Mouse (Mus musculus) hindbrain, postnatal 0 days (tissue): ENCODE measurements at regions not wholly inside any gene's neighbourhood (a gene's known extent, or its start where the extent isn't known, plus 50 kb on each side); places are given as distances from the start of the nearest gene placed in this dataset.

Experiments
- ATAC-seq: fragments of 200-750 bp; cut with Nextera tagmentation; 2 replicates; pipeline ENCODE4 v1.8.0; 2017; ENCODE audit warnings: mild to moderate bottlenecking, moderate TSS enrichment, moderate library complexity
- DNase-seq: peaks from one replicate; pipeline ENCODE4 v3.0.0-alpha.2; 2015; ENCODE audit warnings: low spot score
- H3K27ac ChIP-seq: fragments of 300-500 bp; sonication (generic); 2 replicates; pipeline ENCODE4 v1.5.1; 2014; ENCODE audit warnings: mild to moderate bottlenecking
- H3K27me3 ChIP-seq: fragments of 300-500 bp; sonication (generic); 2 replicates; pipeline ENCODE4 v1.6.1; 2014; ENCODE audit warnings: low read length, mixed read lengths; ENCODE audit not compliant: insufficient read depth
- H3K36me3 ChIP-seq: fragments of 300-500 bp; sonication (generic); 2 replicates; pipeline ENCODE4 v1.6.1; 2014; ENCODE audit warnings: low read length, mixed read lengths; ENCODE audit not compliant: insufficient read depth
- H3K4me1 ChIP-seq: fragments of 300-500 bp; sonication (generic); 2 replicates; pipeline ENCODE4 v1.6.1; 2014; ENCODE audit warnings: antibody characterized with exemption, low read length, mixed read lengths; ENCODE audit not compliant: insufficient read depth
- H3K4me2 ChIP-seq: fragments of 300-500 bp; sonication (generic); 2 replicates; pipeline ENCODE4 v1.6.1; 2014; ENCODE audit warnings: low read depth, mild to moderate bottlenecking, low read length, moderate library complexity, mixed read lengths
- H3K4me3 ChIP-seq: fragments of 300-500 bp; sonication (generic); 2 replicates; pipeline ENCODE4 v1.5.1; 2014; ENCODE audit warnings: low read length
- H3K9ac ChIP-seq: fragments of 300-500 bp; sonication (generic); replicated peaks from 2 replicates; pipeline ENCODE4 v1.6.1; 2014; ENCODE audit warnings: mild to moderate bottlenecking, low read length, moderate library complexity, mixed read lengths
- H3K9me3 ChIP-seq: fragments of 300-500 bp; sonication (generic); 2 replicates; pipeline ENCODE4 v1.6.1; 2016; ENCODE audit warnings: low read length, mixed read lengths
- CTCF ChIP-seq: IDR thresholded peaks from 2 replicates; pipeline ENCODE4 v1.5.1; 2016; ENCODE audit warnings: antibody characterized with exemption, control low read depth, low read depth
- WGBS: fragments of 180-500 bp; shearing (Covaris S2); extraction: QIAGEN DNeasy Blood & Tissue Kit; methylation state at CpG from one replicate; pipeline ENCODE4 v1.1.7; 2014; 5-methylcytosine and 5-hydroxymethylcytosine counted together

GRCm38 (mm10) chr7:76001012-76001411, 152.9 kb downstream of the Klhl25 start:
- Histone ChIP-seq H3K27ac (no peak overlapping the region), H3K9me3 (no peaks in the 10 kb centered on the region), H3K27me3 (no peaks in the 10 kb centered on the region), H3K9ac (no peak overlapping the region), H3K4me1 (no peaks in the 10 kb centered on the region), H3K36me3 (no peaks in the 10 kb centered on the region), H3K4me2 (no peak overlapping the region), H3K4me3 (no peak overlapping the region)
- 89% methylated on average over 1 of the region's 1 CpGs for WGBS
- DNase-seq: no peak
- ATAC-seq: no peak
- TF ChIP-seq CTCF: no peak

DNA sequence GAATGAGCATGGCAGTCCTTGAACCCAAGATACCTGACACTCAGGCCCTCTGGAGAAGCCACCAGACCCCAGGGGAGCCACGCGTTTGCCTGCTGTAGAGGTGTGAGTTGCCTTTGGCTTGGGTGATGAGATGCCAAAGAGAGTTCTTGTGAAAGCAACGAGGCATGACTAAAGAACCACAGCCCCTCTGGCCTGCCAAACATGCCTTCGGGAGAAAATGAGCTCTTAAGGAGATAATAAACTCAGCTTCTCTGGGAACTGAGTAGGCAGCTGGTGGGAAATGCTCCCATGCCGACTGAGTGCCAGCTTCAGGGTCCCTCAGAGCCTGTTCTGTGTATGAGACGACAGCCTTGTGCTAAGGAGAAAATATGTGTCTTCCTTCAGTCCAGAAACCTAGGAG, 160.1 kb downstream of the Klhl25 start:
- no peaks in the 10 kb centered on the region for H3K36me3 ChIP-seq
- H3K27ac ChIP-seq: no peak overlapping the region
- no peak overlapping the region for H3K4me2 ChIP-seq
- no peaks in the 10 kb centered on the region for H3K9me3 ChIP-seq
- no peaks in the 10 kb centered on the region for H3K27me3 ChIP-seq
- TF ChIP-seq CTCF: no peak
- H3K4me3 ChIP-seq: no peak overlapping the region
- 27% methylated on average over 6 of the region's 6 CpGs for WGBS
- DNase-seq (peak; percentile 9), ATAC-seq (no peak)
- no peak overlapping the region for H3K9ac ChIP-seq
- H3K4me1 ChIP-seq: no peaks in the 10 kb centered on the region

- Histone ChIP-seq H3K27ac (no peak overlapping the region), H3K36me3 (no peaks in the 10 kb centered on the region), H3K27me3 (no peaks in the 10 kb centered on the region), H3K9me3 (no peaks in the 10 kb centered on the region), H3K4me1 (no peaks in the 10 kb centered on the region), H3K4me3 (no peak overlapping the region), H3K4me2 (no peak overlapping the region), H3K9ac (no peak overlapping the region)
- ATAC-seq: no peak
- DNase-seq: no peak
- no peak for TF ChIP-seq CTCF
- WGBS: 84% methylated on average over 3 of the region's 3 CpGs
Observed at GRCm38 (mm10) chr7:76047743-76048142, 181.9 kb upstream of the Agbl1 start.

DNA sequence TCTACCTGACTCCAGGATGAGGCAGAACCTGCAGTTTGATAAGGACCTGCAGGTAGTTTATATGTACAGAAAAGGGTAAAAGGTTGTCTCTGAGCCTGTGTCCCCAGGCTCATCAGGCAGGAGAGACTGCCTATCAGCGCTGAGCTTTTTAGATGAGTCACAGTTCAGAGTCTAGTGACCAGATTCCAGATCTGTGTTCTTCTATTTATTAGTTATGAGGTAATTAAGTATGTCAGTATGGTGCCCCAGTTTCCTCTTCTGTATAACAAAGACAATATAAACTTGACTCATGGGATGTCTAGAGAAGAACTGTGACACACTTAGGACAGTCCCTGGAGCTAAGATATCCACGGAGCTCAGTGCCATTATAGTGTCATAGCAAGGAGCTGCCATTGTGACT, 180.3 kb upstream of the Agbl1 start:
- Histone ChIP-seq H3K9ac (no peak overlapping the region), H3K36me3 (no peaks in the 10 kb centered on the region), H3K27me3 (no peaks in the 10 kb centered on the region), H3K9me3 (no peaks in the 10 kb centered on the region), H3K4me2 (no peak overlapping the region), H3K4me3 (no peak overlapping the region), H3K27ac (no peak overlapping the region), H3K4me1 (no peaks in the 10 kb centered on the region)
- WGBS: 89% methylated on average over 2 of the region's 2 CpGs
- no peak for TF ChIP-seq CTCF
- no peak for DNase-seq
- ATAC-seq: no peak

DNA sequence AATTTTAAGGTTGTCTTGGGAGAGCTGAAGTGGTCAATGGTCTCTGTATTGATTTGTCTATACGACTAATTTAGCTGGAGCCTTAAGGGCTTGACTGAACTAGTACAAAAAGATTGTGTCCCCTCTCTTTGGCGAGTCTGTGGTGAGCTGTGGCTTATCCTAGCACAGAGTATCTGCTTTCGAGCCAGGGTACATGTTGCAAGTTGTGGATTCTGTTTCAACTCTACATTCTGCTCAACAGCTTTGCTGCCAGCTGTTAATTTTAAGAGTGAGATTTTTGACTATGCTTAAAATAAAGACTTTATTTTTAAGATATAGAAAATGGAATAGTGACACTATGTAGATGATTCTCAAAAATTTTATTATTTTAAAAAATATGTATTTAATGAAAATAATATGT, 175.8 kb upstream of the Agbl1 start:
- no peaks in the 10 kb centered on the region for H3K4me1 ChIP-seq
- no peak for ATAC-seq
- H3K4me3 ChIP-seq: no peak overlapping the region
- 72% methylated on average over 3 of the region's 3 CpGs for WGBS
- no peak for DNase-seq
- H3K9ac ChIP-seq: no peak overlapping the region
- TF ChIP-seq CTCF: no peak
- no peaks in the 10 kb centered on the region for H3K36me3 ChIP-seq
- H3K4me2 ChIP-seq: no peak overlapping the region
- no peak overlapping the region for H3K27ac ChIP-seq
- no peaks in the 10 kb centered on the region for H3K9me3 ChIP-seq
- no peaks in the 10 kb centered on the region for H3K27me3 ChIP-seq

- Histone ChIP-seq H3K27ac (no peak overlapping the region), H3K36me3 (no peaks in the 10 kb centered on the region), H3K4me1 (no peaks in the 10 kb centered on the region), H3K9me3 (no peaks in the 10 kb centered on the region), H3K4me3 (no peak overlapping the region), H3K4me2 (no peak overlapping the region), H3K27me3 (no peaks in the 10 kb centered on the region), H3K9ac (no peak overlapping the region)
- DNase-seq: no peak
- WGBS: 83% methylated on average over 1 of the region's 1 CpGs
- TF ChIP-seq CTCF: no peak
- no peak for ATAC-seq
Observed at GRCm38 (mm10) chr7:76099149-76099548, 130.5 kb upstream of the Agbl1 start.

DNA sequence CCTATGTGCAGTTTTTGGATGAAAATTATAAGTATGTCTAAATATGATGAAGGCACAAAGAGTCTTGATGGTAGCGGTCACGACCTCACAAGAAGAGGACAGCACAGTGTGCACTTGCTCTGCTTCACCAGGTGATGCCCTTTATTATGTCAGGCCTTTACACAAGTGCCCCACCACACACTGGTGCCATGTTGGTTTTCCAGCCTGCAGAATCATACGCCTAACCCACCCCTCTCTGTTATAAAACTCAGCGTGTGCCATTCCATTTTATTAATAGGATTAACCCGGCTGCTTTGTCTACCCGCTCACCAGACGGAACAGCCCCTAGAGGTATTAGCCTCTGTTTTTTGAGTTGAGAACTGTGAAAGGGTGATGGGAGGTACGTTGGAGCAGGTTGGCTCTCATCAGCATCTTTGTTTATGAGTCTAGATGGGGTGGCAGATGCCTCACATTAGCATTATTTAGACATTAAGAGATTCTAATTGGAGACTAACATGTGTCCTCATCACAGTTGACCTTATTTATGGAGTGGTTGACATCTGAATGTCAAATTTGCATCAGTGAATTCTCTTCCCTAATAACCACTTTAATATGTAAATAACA, 108.3 kb upstream of the Agbl1 start:
- Histone ChIP-seq H3K27ac (no peak overlapping the region), H3K4me2 (no peak overlapping the region), H3K9me3 (no peaks in the 10 kb centered on the region), H3K4me1 (no peaks in the 10 kb centered on the region), H3K36me3 (no peaks in the 10 kb centered on the region), H3K27me3 (no peaks in the 10 kb centered on the region), H3K9ac (no peak overlapping the region), H3K4me3 (no peak overlapping the region)
- ATAC-seq (no peak), DNase-seq (no peak)
- no peak for TF ChIP-seq CTCF
- WGBS: 69% methylated on average over 8 of the region's 8 CpGs
